Mouse (Mus musculus) stomach, postnatal 0 days (tissue): ENCODE data around the gene Esrrg.

Experiments used
- CTCF ChIP-seq: IDR thresholded peaks from 2 replicates; pipeline ENCODE4 v1.5.1; 2016; ENCODE audit warnings: antibody characterized with exemption, low read depth, mild to moderate bottlenecking, moderate library complexity
- EP300 ChIP-seq: optimal IDR thresholded peaks from 2 replicates; pipeline ENCODE3; 2016; ENCODE audit warnings: antibody characterized with exemption

GRCm38 (mm10) chr1:187872208-187872607 lies 263.6 kb downstream of the Esrrg start:
- TF ChIP-seq CTCF (no peak), EP300 (no peak)
